Mouse (Mus musculus): Measurements from ENCODE around the gene Olfr815. TPM values are rescaled to one million over a fixed set of nuclear protein-coding genes. Genes with fewer than 3 reads are reported as not detected.
"Not testable (repeated sequence)": the region's sequence is repeated elsewhere in the genome, so short reads cannot be mapped to it uniquely, and the experiment has no call there.

Olfr815 gene
- not detected for total RNA-seq (2021)

DNA sequence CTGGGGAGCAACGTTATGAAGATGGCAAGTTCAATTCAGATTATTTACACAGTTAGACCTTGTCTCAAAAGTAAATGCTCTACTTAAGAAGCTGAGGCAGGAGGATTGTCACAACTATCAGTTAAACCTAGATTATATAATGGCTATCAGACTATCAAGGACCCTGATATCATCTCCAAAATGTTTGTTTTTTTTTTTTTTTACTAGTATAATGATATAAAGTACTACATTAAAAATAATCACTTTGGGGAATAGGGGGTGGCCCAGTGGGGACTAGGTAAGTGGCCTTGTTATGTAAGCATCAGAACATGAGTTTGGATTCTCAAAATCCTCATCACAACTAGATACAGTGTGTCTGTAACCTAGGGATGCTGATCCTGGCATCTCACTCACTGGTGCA lies at the start of gene Olfr815:
Olfr815 (minus strand) TSS at position 101 of the 400 bp plus-strand sequence.
- DNase-seq, result not testable (repeated sequence)

GRCm38 (mm10) chr10:129949000-129949399 lies 43.3 kb upstream of the Olfr815 start, which contains the start of gene Olfr818:
Gene Olfr818, minus strand, starts transcription at chr10:129949100.
- DNase-seq, result no peak

DNA sequence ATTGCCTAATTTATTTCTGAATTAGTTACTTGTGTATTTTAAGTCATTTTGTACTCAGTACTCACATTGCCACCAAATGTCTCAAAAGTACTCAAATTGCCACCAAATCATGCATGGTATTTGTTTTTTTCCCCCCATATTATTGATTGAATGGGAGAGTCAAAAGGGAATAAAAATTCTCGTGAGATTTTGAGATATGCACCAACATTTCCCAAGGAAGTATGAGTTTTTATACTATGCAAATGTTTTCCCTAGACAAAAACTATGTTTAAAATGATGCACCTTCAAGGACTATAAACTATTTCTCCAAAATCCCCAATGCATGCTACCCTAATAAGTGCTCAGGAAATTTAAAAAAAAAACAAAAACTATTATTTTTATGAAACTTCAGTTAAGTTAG lies 9.8 kb upstream of the Olfr815 start, which contains the start of gene Olfr816:
Olfr816 (minus strand) TSS at position 101 of the 400 bp plus-strand sequence.
- no peak for DNase-seq

- DNase-seq, result no peak
Measured at GRCm38 (mm10) chr10:129885934-129886333, 19.7 kb downstream of the Olfr815 start.

DNA sequence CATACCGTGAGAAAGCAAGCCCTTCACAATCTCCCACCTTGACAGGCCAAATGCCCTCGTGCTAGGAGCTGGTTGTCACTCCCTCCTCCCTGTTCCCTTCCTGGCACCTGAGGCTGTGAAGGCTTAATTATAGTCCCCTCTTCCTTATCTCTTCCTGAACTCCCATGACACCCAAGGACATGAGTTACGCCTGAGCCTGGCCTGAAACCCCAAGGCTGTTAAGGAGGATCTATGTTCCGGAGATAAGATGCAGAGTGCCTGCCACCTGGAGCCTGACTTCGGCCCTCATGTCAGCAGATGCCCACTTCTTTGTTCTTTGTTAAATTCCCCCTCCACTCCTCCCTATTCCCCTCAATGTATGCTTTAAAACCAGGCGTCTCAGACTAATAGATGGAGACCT lies 20.2 kb downstream of the Olfr815 start:
- DNase-seq, result not testable (repeated sequence)

DNA sequence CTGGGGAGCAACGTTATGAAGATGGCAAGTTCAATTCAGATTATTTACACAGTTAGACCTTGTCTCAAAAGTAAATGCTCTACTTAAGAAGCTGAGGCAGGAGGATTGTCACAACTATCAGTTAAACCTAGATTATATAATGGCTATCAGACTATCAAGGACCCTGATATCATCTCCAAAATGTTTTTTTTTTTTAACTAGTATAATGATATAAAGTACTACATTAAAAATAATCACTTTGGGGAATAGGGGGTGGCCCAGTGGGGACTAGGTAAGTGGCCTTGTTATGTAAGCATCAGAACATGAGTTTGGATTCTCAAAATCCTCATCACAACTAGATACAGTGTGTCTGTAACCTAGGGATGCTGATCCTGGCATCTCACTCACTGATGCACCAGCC lies 25.9 kb downstream of the Olfr815 start, which contains the start of gene Olfr814:
Olfr814 (minus strand) TSS at position 101 of the 400 bp plus-strand sequence.
- DNase-seq, result not testable (repeated sequence)

DNA sequence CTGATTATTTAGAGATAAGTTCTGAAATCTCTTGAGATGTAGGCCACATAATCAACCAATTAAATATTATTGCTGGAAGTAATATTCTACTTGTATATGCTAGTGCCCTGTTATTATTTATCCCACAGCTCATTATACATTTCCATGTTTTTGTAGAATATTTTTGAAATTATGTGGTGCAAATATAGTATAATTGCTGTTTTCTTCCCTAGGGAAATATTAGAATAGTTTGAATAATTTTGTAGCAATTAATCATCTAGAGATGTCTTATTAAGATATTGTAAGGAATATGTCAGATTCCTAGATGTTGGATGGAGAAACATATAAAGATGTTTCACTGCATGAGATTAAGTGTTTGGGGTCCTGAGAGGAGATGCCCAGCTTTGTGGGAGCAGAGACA lies 50.6 kb downstream of the Olfr815 start, which contains the start of gene Olfr813:
Olfr813 (plus strand) TSS at position 301 of the 400 bp plus-strand sequence.
- no peak for DNase-seq

Other genes with a start within 250 kb of the Olfr815 start
- not detected for gene Olfr800, start 248.2 kb downstream of the Olfr815 start, total RNA-seq (2021)
- not detected for gene Olfr801, start 232.0 kb downstream of the Olfr815 start, total RNA-seq (2021)
- gene Olfr802, start 217.7 kb downstream of the Olfr815 start, total RNA-seq (2021), result under 1 TPM in 1 of 2 experiments, not detected in 1; 0.05 TPM
- gene Olfr803, start 211.6 kb downstream of the Olfr815 start, total RNA-seq (2021), result not detected
- gene Olfr804, start 202.7 kb downstream of the Olfr815 start, total RNA-seq (2021), result not detected
- not detected for gene Olfr805, start 176.5 kb downstream of the Olfr815 start, total RNA-seq (2021)
- gene Olfr806, start 163.9 kb downstream of the Olfr815 start, total RNA-seq (2021), result not detected
- gene Olfr807, start 148.1 kb downstream of the Olfr815 start, total RNA-seq (2021), result not detected
- not detected for gene Olfr808, start 140.4 kb downstream of the Olfr815 start, total RNA-seq (2021)
- gene Olfr809, start 131.2 kb downstream of the Olfr815 start, total RNA-seq (2021), result not detected
- not detected for gene Olfr810, start 111.0 kb downstream of the Olfr815 start, total RNA-seq (2021)
- gene Olfr811, start 101.5 kb downstream of the Olfr815 start, total RNA-seq (2021), result not detected
- gene Olfr812, start 59.8 kb downstream of the Olfr815 start, total RNA-seq (2021), result not detected
- gene Olfr813, start 50.5 kb downstream of the Olfr815 start, total RNA-seq (2021), result not detected
- gene Olfr814, start 26.0 kb downstream of the Olfr815 start, total RNA-seq (2021), result not detected
- not detected for gene Olfr816, start 9.7 kb upstream of the Olfr815 start, total RNA-seq (2021)
- gene Olfr818, start 43.2 kb upstream of the Olfr815 start, total RNA-seq (2021), result not detected
- not detected for gene Olfr819, start 61.4 kb upstream of the Olfr815 start, total RNA-seq (2021)
- not detected for gene Olfr247, start 70.3 kb upstream of the Olfr815 start, total RNA-seq (2021)
- not detected for gene Gm10310, start 79.2 kb upstream of the Olfr815 start, total RNA-seq (2021)
- not detected for gene Olfr820, start 106.8 kb upstream of the Olfr815 start, total RNA-seq (2021)
- gene Olfr821, start 124.5 kb upstream of the Olfr815 start, total RNA-seq (2021), result not detected
- gene Olfr822, start 165.3 kb upstream of the Olfr815 start, total RNA-seq (2021), result not detected
- gene Olfr823, start 209.5 kb upstream of the Olfr815 start, total RNA-seq (2021), result not detected
- not detected for gene Olfr824, start 224.1 kb upstream of the Olfr815 start, total RNA-seq (2021)

All from layer of hippocampus, postnatal 36 days (tissue).